Mouse (Mus musculus): ENCODE data around the gene Naa25. TPM values are rescaled to one million over a fixed set of nuclear protein-coding genes. Genes with fewer than 3 reads are reported as not detected.

Gene Naa25
- total RNA-seq, 2 experiments from 2014 or later, result 37.2 to 40.9 TPM

GRCm38 (mm10) chr5:121463601-121464250 lies 66.0 kb downstream of the Naa25 start:
- no peak for DNase-seq (ENCODE audit: low spot score in 2 of 2)
- H3K4me3 ChIP-seq, result no peak overlapping the region
- no peak for TF ChIP-seq CTCF (conservative IDR thresholded peaks at IDR 0.05)
- no peak overlapping the region for H3K27ac ChIP-seq

DNA sequence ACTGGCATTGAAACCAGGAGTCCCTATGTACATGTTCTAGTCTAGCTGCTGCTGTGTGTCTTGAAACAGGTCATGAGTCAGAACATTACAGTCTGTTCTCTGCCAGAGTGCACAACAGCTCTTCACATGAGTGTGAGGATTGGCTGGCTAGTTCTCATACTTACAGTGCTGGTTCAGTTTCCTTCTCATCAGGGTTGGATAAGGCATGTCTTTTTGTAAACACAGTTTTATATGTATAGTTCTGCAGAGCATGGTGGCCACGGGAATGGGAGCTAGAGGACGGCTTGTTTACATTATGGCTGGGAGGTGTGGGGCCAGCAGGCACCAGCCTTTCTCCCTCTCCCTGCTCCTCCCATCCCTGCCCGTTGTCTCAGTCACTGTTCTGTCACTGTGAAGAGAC lies 71.8 kb downstream of the Naa25 start:
- TF ChIP-seq CTCF (conservative IDR thresholded peaks at IDR 0.05), result no peak
- DNase-seq (ENCODE audit: low spot score in 2 of 2), result no peak
- H3K27ac ChIP-seq, result no peak overlapping the region
- H3K4me3 ChIP-seq, result no peak overlapping the region

DNA sequence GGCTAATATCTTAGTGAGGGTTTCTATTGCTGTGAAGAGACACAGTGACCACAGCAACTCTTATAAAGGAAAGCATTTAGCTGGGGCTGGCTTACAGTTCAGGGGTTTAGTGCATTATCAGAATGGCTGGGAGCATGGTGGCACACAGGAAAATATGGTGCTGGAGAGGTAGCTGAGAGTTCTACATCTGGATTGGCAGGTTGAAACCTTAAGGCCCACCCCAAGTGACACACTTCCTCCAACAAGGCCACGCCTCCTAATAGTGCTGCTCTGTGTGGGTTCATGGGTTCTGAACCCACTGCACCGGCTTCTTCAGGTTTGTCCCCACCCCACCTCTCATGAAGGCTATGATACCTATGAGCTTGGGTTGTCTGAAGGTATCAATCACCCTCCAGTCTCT lies 74.7 kb downstream of the Naa25 start:
- no peak overlapping the region for H3K27ac ChIP-seq
- no peak for TF ChIP-seq CTCF (conservative IDR thresholded peaks at IDR 0.05)
- DNase-seq (ENCODE audit: low spot score in 2 of 2), result no peak

GRCm38 (mm10) chr5:121474610-121475009 lies 76.9 kb downstream of the Naa25 start:
- DNase-seq (ENCODE audit: low spot score in 2 of 2), result no peak
- TF ChIP-seq CTCF (conservative IDR thresholded peaks at IDR 0.05), result no peak
- H3K27ac ChIP-seq, result no peak overlapping the region
- H3K4me3 ChIP-seq, result no peak overlapping the region

More for the DNA sequence above, 74.7 kb downstream of the Naa25 start:
- no peak overlapping the region for H3K4me3 ChIP-seq

DNA sequence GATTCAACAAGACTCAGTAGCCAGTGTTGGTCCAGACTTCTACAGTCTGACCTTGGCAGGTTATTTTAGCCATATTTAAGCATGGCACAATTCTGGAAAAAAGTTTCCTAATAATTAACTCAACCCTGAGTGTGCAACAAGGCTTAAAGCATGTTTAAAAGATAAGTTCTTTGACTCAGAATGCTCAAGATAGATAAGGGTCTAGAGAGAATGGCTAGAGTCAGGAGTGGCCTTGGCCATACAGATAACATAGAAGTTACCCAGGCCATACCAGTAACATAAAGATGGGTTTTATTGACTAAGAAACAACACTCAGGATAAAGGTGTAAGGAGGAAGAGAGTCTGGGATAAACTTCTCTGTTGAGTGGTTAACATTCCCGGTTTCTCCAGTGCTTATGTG lies 78.3 kb downstream of the Naa25 start:
- no peak overlapping the region for H3K4me3 ChIP-seq
- DNase-seq (ENCODE audit: low spot score in 2 of 2), result no peak
- TF ChIP-seq CTCF (conservative IDR thresholded peaks at IDR 0.05), result no peak
- no peak overlapping the region for H3K27ac ChIP-seq

DNA sequence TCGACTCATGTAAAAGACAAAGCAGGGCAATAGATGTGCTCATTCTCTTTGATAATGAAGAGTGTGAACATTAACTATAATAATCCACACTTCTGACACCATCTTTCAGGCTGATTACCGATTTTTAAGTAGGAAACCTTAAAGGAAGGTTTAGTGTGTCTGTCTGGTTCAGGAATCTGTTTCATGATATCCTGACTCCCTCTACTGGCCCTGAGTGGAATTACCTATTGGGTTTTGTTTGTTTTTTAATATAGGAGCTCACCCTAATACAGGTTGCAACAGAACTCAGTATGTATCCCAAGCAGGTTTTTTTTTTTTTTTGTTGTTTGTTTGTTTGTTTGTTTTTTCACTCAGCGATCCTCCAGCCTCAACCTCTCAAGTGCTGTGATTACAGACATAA lies 79.9 kb downstream of the Naa25 start:
- DNase-seq (ENCODE audit: low spot score in 2 of 2), result peak; percentile 37 to 65
- H3K27ac ChIP-seq, result no peak overlapping the region
- no peak overlapping the region for H3K4me3 ChIP-seq
- peak; percentile 90 for TF ChIP-seq CTCF (conservative IDR thresholded peaks at IDR 0.05)

DNA sequence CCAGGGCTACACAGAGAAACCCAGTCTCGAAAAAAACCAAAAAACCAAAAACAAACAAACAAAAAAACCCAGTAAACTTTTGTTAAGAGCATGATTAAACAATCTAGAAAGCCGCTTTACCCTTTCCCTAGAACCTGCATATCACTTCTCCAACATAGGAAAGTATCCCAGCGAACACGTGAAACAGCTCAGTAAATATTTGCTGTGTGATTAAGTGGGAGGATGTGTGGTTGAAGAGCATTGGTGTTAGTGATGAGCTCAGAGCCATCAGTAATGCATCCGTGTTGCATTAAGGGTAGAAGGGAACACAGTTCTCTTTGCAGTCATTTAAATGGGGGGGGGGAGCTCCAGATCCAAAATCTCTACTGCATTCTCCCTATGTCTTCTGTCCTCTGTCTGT lies 87.1 kb downstream of the Naa25 start:
- Histone ChIP-seq H3K27ac (no peak overlapping the region), H3K4me3 (no peak overlapping the region)
- no peak for DNase-seq (ENCODE audit: low spot score in 2 of 2)
- no peak for TF ChIP-seq CTCF (conservative IDR thresholded peaks at IDR 0.05)

DNA sequence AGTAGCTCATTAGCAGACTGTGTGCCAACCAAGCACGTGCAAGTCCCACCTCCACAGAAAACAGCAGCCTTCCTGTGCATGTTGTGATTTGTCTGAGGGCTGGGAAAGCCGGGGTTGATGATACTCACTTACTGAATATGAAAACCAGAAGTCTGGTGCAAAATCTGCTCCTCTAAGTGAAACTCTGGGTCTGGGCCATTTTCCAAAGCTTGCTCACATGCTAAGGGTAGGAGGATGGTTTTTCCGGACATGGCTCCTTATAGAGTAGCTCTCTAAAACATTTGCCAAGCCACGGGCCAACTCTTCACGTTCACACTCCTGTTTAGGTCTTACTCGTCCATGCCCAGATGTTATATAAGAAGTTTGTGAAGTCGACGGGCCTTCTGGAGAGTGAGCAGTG lies 95.6 kb downstream of the Naa25 start:
- peak; percentile 45 to 60 for DNase-seq (ENCODE audit: low spot score in 2 of 2)
- no peak for TF ChIP-seq CTCF (conservative IDR thresholded peaks at IDR 0.05)
- peak overlapping the region; percentile 43; the same call in 1 of the 2 replicates for H3K27ac ChIP-seq
- H3K4me3 ChIP-seq, result no peak overlapping the region

Other genes starting within 250 kb of the Naa25 start
- gene Ptpn11, start 206.5 kb upstream of the Naa25 start, total RNA-seq (2021), result 10 to 100 TPM; 94.9 to 97.9 TPM
- 100 to 1,000 TPM; 472 to 483 TPM for gene Rpl6, start 193.5 kb upstream of the Naa25 start, total RNA-seq (2021)
- gene Hectd4, start 177.7 kb upstream of the Naa25 start, total RNA-seq (2021), result 100 to 1,000 TPM; 170 to 175 TPM
- 10 to 100 TPM; 79.8 to 82.8 TPM for gene Trafd1, start 12.3 kb upstream of the Naa25 start, total RNA-seq (2021)
- 1 to 10 TPM; 7.7 to 8.6 TPM for gene Tmem116, start 54.0 kb downstream of the Naa25 start, total RNA-seq (2021)
- gene Erp29, start 54.6 kb downstream of the Naa25 start, total RNA-seq (2021), result 100 to 1,000 TPM; 127 to 144 TPM
- gene Adam1b, start 105.5 kb downstream of the Naa25 start, total RNA-seq (2021), result not detected
- 10 to 100 TPM; 17.7 to 22.9 TPM for gene Adam1a, start 147.5 kb downstream of the Naa25 start, total RNA-seq (2021)
- not detected for gene Gm42878, start 147.5 kb downstream of the Naa25 start, total RNA-seq (2021)
- gene Mapkapk5, start 148.0 kb downstream of the Naa25 start, total RNA-seq (2021), result 10 to 100 TPM; 68.1 to 76.2 TPM
- gene Aldh2, start 195.9 kb downstream of the Naa25 start, total RNA-seq (2021), result 100 to 1,000 TPM; 125 to 134 TPM
- gene Acad12, start 221.0 kb downstream of the Naa25 start, total RNA-seq (2021), result 1 to 10 TPM; 5.5 to 6.8 TPM

Data from layer of hippocampus, adult 2 months (tissue).